Mouse (Mus musculus): Measurements from ENCODE around the gene Zfp628. TPM values are rescaled to one million over a fixed set of nuclear protein-coding genes. Genes with fewer than 3 reads are reported as not detected.

Zfp628 gene
- polyA plus RNA-seq, 1 experiment from 2014 or later, result 4.2 TPM

DNA sequence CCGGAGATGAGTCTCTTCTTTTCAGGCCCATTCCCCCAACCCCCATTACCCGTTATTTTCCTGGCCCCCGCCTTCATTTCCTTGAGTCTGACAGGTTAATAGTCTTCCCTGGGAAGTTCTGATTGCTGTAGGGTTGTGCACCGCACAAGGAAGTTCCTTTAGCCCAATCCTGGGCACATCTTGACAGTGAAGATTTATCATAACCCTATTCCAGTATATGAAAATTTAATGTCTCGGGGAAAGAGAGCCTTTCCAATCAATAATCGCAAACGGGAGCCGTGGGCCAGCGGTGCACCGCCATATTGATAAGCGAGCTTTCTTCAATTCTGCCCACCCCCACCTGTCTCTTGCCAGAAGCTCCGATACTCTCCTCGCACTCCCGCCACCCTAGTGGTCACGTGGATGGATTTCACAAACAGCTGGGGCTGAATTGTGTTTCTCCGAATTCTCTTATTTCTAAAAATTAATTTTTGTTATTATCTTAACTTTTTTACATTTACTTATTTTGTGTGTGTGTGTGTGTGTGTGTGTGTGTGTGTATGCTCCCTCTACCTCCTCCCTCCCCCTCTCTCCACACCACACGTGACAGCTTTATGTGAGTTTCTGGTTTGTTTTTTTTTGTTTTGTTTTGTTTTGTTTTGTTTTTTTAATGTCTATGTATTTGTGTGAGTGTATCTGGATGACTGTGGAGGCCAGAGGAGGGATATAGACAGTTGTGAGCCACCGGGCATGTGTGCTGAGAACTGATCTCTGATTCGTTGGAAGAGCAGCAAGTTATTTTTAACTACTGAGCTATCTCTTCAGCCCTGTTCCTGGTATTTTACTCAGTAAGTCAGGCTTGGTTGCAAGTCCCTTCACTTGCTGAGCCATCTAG is 15.1 kb upstream of the Zfp628 start:
- H3K27ac ChIP-seq, result no peak overlapping the region
- peak overlapping the region; percentile 45 for H3K9ac ChIP-seq
- H3K27me3 ChIP-seq, result peaks cover 33% of the 10 kb centered on the region
- 6% methylated on average over 18 of the region's 19 CpGs for WGBS
- peaks cover 5% of the 10 kb centered on the region; the same call in 1 of the 2 replicates for H3K9me3 ChIP-seq
- ATAC-seq (ENCODE audit: low FRiP score, low read depth), result 0 out of 2 replicates have a peak, but pooled peaks have one; percentile 65
- peaks cover 5% of the 10 kb centered on the region for H3K4me1 ChIP-seq
- no peaks in the 10 kb centered on the region for H3K36me3 ChIP-seq
- H3K4me2 ChIP-seq (replicated peaks), result peak overlapping the region; percentile 54
- peak overlapping the region; percentile 28 for H3K4me3 ChIP-seq

DNA sequence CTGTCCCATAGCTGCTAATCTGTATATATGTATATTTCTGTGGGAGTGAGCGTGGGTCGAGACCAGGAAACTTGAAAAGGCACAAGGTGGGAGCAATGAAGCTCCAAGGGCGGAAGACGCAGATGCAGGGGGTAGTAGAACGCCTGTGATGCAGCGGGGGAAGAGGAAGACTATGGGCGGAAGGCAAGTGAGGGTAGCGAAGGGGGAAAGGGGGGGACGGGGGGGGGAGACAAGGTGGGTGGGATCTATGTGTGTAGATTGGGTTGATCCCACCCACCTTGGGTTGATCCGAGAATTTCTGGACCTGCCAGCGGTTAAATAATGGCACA is 14.5 kb upstream of the Zfp628 start:
- Histone ChIP-seq H3K4me1 (peaks cover 5% of the 10 kb centered on the region), H3K9me3 (peaks cover 5% of the 10 kb centered on the region; the same call in 1 of the 2 replicates), H3K4me3 (no peak overlapping the region), H3K4me2 (replicated peaks) (peak overlapping the region; percentile 54), H3K27me3 (peaks cover 33% of the 10 kb centered on the region), H3K9ac (no peak overlapping the region), H3K27ac (no peak overlapping the region), H3K36me3 (no peaks in the 10 kb centered on the region)
- 34% methylated on average over 11 of the region's 11 CpGs for WGBS
- ATAC-seq (ENCODE audit: low FRiP score, low read depth), result no peak

DNA sequence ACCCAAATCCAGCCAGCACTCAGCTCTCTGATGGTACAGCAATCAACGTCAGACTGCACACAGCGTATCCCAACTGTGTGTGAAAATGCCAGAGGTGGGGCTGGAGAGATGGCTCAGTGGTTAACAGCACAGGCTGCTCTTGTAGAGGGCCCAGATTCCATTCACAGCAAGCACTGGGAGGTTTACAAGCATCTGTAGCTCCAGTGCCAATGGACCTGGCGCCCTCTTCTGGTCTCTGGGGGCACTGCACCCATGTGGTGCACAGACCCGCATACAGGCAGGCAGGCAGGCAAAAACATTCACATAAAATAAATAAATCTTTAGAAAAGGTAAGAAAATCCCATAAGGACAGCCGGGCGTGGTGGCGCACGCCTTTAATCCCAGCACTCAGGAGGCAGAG is 13.8 kb upstream of the Zfp628 start:
- WGBS, result 48% methylated on average over 8 of the region's 8 CpGs
- H3K4me3 ChIP-seq, result no peak overlapping the region
- no peak overlapping the region for H3K9ac ChIP-seq
- peaks cover 5% of the 10 kb centered on the region for H3K4me1 ChIP-seq
- no peak overlapping the region for H3K4me2 ChIP-seq (replicated peaks)
- H3K9me3 ChIP-seq, result peaks cover 5% of the 10 kb centered on the region; the same call in 1 of the 2 replicates
- no peak for ATAC-seq (ENCODE audit: low FRiP score, low read depth)
- peaks cover 33% of the 10 kb centered on the region for H3K27me3 ChIP-seq
- H3K27ac ChIP-seq, result no peak overlapping the region
- no peaks in the 10 kb centered on the region for H3K36me3 ChIP-seq

DNA sequence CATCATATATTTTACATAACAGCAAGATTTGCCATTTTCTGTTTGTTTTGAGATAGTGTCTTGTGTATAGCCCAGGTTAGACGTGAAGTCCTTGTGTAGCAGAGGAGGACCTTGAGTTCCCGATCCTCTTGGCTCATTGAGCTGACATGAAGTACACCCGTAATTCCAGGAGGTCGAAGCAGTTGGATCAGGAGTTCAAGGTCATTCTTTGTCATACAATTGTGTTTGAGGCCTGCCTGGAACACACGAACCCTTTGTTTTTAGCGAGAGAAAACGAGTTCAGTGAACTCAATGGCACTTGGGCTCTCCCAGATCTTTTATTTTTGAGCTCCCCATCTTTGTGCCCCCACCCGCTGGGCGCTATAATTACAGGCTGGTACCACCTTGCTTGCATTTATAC is 12.6 kb upstream of the Zfp628 start:
- peaks cover 5% of the 10 kb centered on the region; the same call in 1 of the 2 replicates for H3K9me3 ChIP-seq
- H3K4me1 ChIP-seq, result peaks cover 5% of the 10 kb centered on the region
- H3K4me3 ChIP-seq, result no peak overlapping the region
- no peak overlapping the region for H3K4me2 ChIP-seq (replicated peaks)
- 80% methylated on average over 9 of the region's 9 CpGs for WGBS
- no peak overlapping the region for H3K9ac ChIP-seq
- H3K27me3 ChIP-seq, result peaks cover 35% of the 10 kb centered on the region
- no peaks in the 10 kb centered on the region for H3K36me3 ChIP-seq
- no peak overlapping the region for H3K27ac ChIP-seq
- ATAC-seq (ENCODE audit: low FRiP score, low read depth), result no peak

DNA sequence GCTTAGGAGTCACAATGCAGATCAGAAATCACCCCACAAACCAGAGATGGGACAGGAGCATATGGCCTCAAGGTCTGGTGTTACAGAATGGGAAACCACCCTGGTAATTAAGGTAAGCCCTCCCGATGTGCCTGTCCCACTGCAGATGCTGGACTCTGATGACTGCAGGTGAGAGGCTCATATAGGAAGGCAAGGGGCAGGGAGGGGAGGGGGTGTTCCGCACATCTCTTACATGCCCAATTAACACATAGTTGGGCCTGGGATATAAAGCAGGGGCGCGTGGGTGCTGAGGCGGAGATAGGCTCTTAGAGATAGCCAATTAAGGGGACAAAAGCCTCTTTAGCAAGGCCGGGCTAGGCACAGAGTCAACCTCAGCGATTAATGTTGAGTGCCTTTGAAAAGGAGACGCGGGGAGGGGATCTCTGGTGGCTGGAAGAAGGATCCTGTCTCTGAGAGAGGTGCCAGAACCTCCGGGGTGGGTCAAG is 8.5 kb upstream of the Zfp628 start, which contains the start of gene Gm36210:
Gene Gm36210, minus strand, starts transcription at position 51 of the 485 bp plus-strand sequence.
- H3K9me3 ChIP-seq, result no peaks in the 10 kb centered on the region
- WGBS, result 67% methylated on average over 10 of the region's 10 CpGs
- no peak within 1 kb of the TSS for H3K4me3 ChIP-seq
- no peak within 1 kb of the TSS for H3K9ac ChIP-seq
- H3K27me3 ChIP-seq, result 0 out of 2 replicates have a peak, but pooled peaks cover 2% of the 10 kb centered on the region
- no peak within 1 kb of the TSS for H3K27ac ChIP-seq
- no peak for ATAC-seq (ENCODE audit: low FRiP score, low read depth)
- H3K4me1 ChIP-seq, result peaks cover 2% of the 10 kb centered on the region; the same call in 1 of the 2 replicates
- H3K4me2 ChIP-seq (replicated peaks), result no peak within 1 kb of the TSS
- no peaks in the 10 kb centered on the region for H3K36me3 ChIP-seq

DNA sequence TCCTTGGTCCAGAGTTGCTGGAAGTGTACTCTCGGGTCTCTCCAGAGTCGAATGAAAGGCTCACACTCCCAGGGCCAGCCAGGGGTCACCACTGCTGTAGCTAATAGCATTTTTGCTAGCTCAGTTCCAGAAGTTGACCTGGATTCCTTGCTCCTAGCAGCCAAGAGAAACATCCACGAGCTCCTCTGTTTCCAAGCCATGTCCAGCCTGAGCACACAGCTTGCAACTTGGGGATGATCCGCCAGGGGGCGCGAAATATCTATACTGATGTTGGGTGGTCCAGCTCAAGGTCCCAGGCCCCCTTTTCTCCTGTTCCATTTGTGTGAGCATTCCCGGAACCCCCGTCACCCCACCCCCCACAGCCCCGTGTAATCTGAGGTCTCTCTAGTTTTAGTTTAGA is 3.5 kb upstream of the Zfp628 start:
- Histone ChIP-seq H3K36me3 (no peaks in the 10 kb centered on the region), H3K4me1 (peaks cover 15% of the 10 kb centered on the region), H3K27me3 (no peaks in the 10 kb centered on the region), H3K4me3 (no peak overlapping the region), H3K9ac (no peak overlapping the region), H3K4me2 (replicated peaks) (no peak overlapping the region), H3K27ac (peak overlapping the region; percentile 15; the same call in 1 of the 2 replicates), H3K9me3 (no peaks in the 10 kb centered on the region)
- WGBS, result 31% methylated on average over 9 of the region's 9 CpGs
- no peak for ATAC-seq (ENCODE audit: low FRiP score, low read depth)

DNA sequence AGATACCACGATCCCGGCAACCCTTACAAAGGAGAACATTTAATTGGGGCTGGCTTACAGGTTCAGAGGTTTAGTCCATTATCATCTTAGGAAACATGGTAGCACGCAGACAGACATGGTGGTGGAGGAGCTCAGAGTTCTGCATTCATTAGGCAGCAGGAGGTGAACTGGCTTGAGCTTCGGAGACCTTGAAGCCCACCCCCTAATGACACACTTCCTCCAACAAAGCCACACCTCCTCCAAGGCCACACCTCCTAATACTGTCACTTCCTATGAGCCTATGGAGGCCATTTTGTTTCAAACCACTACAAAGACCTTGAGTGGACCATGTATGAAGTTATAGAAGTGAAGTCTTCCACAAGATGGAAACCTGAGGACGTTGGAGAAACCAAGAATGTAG is 2.8 kb upstream of the Zfp628 start:
- Histone ChIP-seq H3K4me2 (replicated peaks) (no peak overlapping the region), H3K9ac (no peak overlapping the region), H3K4me1 (peaks cover 22% of the 10 kb centered on the region), H3K36me3 (no peaks in the 10 kb centered on the region), H3K9me3 (no peaks in the 10 kb centered on the region), H3K27me3 (no peaks in the 10 kb centered on the region), H3K27ac (0 out of 2 replicates have a peak overlapping the region, but pooled peaks have one; percentile 15), H3K4me3 (no peak overlapping the region)
- 74% methylated on average over 5 of the region's 5 CpGs for WGBS
- no peak for ATAC-seq (ENCODE audit: low FRiP score, low read depth)

DNA sequence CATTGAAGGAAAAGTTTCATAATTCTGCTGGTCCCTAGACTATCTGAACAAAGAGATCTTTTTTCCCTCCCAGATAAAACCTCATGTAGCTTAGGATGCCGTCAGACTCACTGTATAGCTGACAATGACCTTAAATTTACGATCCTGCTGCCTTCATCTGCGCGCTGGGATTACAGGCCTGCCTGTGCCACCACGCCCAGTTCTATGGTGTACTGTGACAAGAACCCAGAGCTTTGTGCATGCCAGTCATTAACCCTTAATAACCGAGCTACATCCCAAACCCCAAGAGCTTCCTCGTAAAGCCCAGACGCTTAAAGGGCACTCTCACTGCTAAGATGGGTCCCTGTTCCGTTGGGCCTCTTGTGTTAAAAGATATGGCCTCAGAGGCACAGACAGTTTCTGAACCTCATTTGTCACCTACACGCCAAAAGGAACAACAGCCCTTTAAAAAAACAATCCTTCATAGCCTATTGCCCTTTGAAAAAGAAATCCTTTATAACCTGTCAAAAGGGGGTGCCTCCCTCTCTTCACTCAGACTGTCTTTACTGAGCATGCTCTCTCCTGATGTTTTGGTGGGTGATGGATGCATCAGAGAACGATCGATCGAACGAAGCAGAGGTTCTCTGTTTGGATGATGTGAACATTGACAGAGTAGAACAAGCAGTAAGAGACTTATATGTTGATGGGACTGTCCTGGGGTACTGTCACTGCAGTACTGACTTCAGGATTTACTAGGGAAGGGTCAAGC is 826 bp downstream of the Zfp628 start:
- ATAC-seq (ENCODE audit: low FRiP score, low read depth), result peak; percentile 48; the same call in 1 of the 2 replicates
- Histone ChIP-seq H3K27ac (peak overlapping the region; percentile 96), H3K4me2 (replicated peaks) (peak overlapping the region; percentile 84), H3K9ac (peak overlapping the region; percentile 85), H3K9me3 (no peaks in the 10 kb centered on the region), H3K36me3 (peaks cover 35% of the 10 kb centered on the region), H3K4me1 (peaks cover 22% of the 10 kb centered on the region), H3K27me3 (no peaks in the 10 kb centered on the region), H3K4me3 (peak overlapping the region; percentile 67)
- 16% methylated on average over 14 of the region's 14 CpGs for WGBS

DNA sequence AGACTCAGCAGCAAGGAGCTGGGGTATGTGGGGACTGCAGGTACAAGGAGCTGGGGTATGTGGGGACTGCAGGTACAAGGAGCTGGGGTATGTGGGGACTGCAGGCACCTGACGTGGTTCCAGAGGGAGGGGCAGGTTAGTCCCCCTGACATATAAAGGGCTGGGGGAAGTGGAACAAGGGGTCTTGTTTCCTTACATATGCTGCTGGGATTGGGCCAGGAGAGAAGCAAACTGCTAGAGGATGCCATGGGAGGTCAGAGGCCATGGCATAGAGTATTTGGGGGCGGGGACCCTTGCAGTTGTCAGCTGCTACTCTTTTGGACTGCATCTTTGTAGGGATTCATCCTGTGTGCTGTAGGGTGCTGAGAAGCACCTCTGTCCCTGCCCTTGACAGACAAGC is 2.5 kb downstream of the Zfp628 start:
- WGBS, result 89% methylated on average over 2 of the region's 2 CpGs
- Histone ChIP-seq H3K4me1 (peaks cover 36% of the 10 kb centered on the region), H3K9me3 (no peaks in the 10 kb centered on the region), H3K27ac (no peak overlapping the region), H3K36me3 (peaks cover 43% of the 10 kb centered on the region), H3K9ac (peak overlapping the region; percentile 85; the same call in 1 of the 2 replicates), H3K4me2 (replicated peaks) (no peak overlapping the region), H3K4me3 (no peak overlapping the region), H3K27me3 (no peaks in the 10 kb centered on the region)
- no peak for ATAC-seq (ENCODE audit: low FRiP score, low read depth)

DNA sequence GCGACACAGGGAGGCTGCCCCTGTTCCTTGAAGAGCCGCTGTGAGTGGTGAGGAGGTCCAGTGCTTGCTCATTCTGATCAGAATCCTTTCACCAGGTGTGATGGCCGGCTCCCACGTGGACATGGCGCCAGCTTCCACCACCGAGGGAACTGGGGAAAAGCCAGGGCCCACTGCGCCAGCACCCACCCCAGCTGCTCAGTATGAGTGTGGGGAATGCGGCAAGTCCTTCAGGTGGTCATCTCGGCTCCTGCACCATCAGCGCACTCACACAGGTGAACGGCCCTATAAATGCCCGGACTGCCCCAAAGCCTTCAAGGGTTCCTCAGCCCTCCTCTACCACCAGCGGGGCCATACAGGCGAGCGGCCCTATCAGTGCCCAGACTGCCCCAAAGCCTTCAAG is 3.7 kb downstream of the Zfp628 start:
- Histone ChIP-seq H3K36me3 (peaks cover 43% of the 10 kb centered on the region), H3K4me1 (peaks cover 48% of the 10 kb centered on the region), H3K9me3 (no peaks in the 10 kb centered on the region), H3K27ac (no peak overlapping the region), H3K27me3 (no peaks in the 10 kb centered on the region), H3K4me2 (replicated peaks) (no peak overlapping the region), H3K4me3 (no peak overlapping the region), H3K9ac (no peak overlapping the region)
- ATAC-seq (ENCODE audit: low FRiP score, low read depth), result no peak
- 92% methylated on average over 15 of the region's 15 CpGs for WGBS

DNA sequence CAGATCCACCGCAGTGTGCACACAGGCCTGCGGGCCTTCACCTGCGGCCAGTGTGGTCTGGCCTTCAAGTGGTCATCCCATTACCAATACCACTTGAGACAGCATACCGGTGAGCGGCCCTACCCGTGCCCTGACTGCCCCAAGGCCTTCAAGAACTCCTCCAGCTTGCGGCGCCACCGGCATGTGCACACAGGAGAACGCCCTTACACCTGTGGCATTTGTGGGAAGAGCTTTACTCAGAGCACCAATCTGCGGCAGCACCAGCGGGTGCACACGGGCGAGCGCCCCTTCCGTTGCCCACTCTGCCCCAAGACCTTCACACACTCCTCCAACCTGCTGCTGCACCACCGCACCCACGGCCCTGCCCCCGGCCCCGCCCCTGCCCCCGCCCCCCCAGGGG is 4.1 kb downstream of the Zfp628 start:
- Histone ChIP-seq H3K9ac (no peak overlapping the region), H3K36me3 (peaks cover 43% of the 10 kb centered on the region), H3K4me1 (peaks cover 51% of the 10 kb centered on the region), H3K4me2 (replicated peaks) (no peak overlapping the region), H3K27ac (no peak overlapping the region), H3K4me3 (no peak overlapping the region), H3K27me3 (no peaks in the 10 kb centered on the region), H3K9me3 (no peaks in the 10 kb centered on the region)
- no peak for ATAC-seq (ENCODE audit: low FRiP score, low read depth)
- 72% methylated on average over 21 of the region's 21 CpGs for WGBS

DNA sequence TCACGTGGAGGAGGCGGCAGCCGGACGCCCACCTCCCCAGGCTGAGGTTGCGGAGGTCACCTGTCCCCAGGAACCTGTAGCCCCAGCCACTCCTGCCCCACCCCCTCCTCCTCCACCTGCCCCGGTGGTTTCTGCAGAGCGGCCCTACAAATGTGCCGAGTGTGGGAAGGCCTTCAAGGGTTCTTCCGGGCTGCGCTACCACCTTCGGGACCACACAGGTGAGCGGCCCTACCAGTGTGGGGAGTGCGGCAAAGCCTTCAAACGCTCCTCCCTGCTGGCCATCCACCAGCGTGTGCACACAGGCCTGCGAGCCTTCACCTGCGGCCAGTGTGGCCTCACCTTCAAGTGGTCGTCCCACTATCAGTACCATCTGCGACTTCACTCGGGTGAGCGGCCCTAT is 5.0 kb downstream of the Zfp628 start:
- no peaks in the 10 kb centered on the region for H3K27me3 ChIP-seq
- H3K9ac ChIP-seq, result no peak overlapping the region
- no peak overlapping the region for H3K27ac ChIP-seq
- 87% methylated on average over 21 of the region's 21 CpGs for WGBS
- no peaks in the 10 kb centered on the region for H3K9me3 ChIP-seq
- H3K4me1 ChIP-seq, result peaks cover 55% of the 10 kb centered on the region
- H3K4me2 ChIP-seq (replicated peaks), result no peak overlapping the region
- peaks cover 43% of the 10 kb centered on the region for H3K36me3 ChIP-seq
- no peak for ATAC-seq (ENCODE audit: low FRiP score, low read depth)
- no peak overlapping the region for H3K4me3 ChIP-seq
